Mouse (Mus musculus): ENCODE measurements around the gene Necab2. TPM values are rescaled to one million over a fixed set of nuclear protein-coding genes. Genes with fewer than 3 reads are reported as not detected.

Gene Necab2
- polyA plus RNA-seq, 1 experiment from 2014 or later: 2.3 TPM

DNA sequence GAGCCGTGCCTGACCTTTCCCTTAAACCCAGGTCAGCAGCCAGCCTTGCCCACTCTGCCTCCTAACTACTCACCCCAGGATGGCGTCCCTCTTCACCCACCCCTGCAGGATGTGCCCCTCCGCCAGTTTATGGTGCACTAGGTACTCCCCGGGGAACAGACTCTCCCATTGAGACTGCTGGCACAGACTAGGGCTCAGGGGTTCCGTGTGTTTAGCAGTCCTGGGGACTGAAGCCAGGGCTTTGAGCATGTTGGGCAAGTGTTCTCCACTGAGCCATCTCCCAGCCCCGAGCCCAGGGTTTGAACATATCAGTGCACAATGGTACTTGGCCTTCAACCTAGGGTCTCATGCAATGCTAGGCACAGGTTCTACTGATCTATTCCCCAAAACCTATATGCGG lies 11.0 kb upstream of the Necab2 start:
- no peak overlapping the region for H3K4me3 ChIP-seq (ENCODE audit: low read length)
- no peaks in the 10 kb centered on the region for H3K27me3 ChIP-seq (ENCODE audit: insufficient read depth, low read length)
- H3K27ac ChIP-seq (ENCODE audit: low read length): no peak overlapping the region
- no peak overlapping the region for H3K9ac ChIP-seq (replicated peaks; ENCODE audit: low read length)
- H3K4me1 ChIP-seq (ENCODE audit: insufficient read depth, low read length): peaks cover 24% of the 10 kb centered on the region
- no peak overlapping the region for H3K4me2 ChIP-seq (replicated peaks; ENCODE audit: low read depth, low read length)
- no peaks in the 10 kb centered on the region for H3K36me3 ChIP-seq (ENCODE audit: insufficient read depth, low read length)
- WGBS: 84% methylated on average over 7 of the region's 7 CpGs
- ATAC-seq (ENCODE audit: low FRiP score, low TSS enrichment): no peak
- H3K9me3 ChIP-seq (ENCODE audit: low read length): no peaks in the 10 kb centered on the region

DNA sequence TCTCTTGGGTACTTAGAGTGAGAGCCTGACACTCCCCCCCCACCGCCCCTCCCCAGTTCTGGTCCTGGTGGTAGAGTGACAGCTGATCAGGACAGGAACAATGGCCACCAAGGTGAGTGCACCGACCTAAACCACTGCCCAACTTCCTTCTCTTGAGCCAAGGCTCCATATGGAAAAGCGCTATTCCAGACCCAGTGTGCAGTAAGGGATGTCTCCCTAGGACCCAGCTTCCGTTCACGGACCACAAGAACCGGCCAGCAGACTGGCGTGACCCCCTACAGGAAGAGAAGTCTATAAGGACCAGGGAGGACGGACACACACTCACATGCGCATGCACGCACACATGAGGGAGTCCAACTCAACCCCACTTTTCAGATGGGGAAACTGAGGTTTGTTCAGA lies 10.2 kb upstream of the Necab2 start:
- H3K9ac ChIP-seq (replicated peaks; ENCODE audit: low read length): no peak overlapping the region
- H3K36me3 ChIP-seq (ENCODE audit: insufficient read depth, low read length): no peaks in the 10 kb centered on the region
- H3K4me2 ChIP-seq (replicated peaks; ENCODE audit: low read depth, low read length): peak overlapping the region; percentile 33; the same call in 1 of the 2 replicates
- H3K4me3 ChIP-seq (ENCODE audit: low read length): no peak overlapping the region
- H3K27me3 ChIP-seq (ENCODE audit: insufficient read depth, low read length): no peaks in the 10 kb centered on the region
- ATAC-seq (ENCODE audit: low FRiP score, low TSS enrichment): no peak
- H3K4me1 ChIP-seq (ENCODE audit: insufficient read depth, low read length): peaks cover 32% of the 10 kb centered on the region
- H3K9me3 ChIP-seq (ENCODE audit: low read length): no peaks in the 10 kb centered on the region
- H3K27ac ChIP-seq (ENCODE audit: low read length): no peak overlapping the region
- 88% methylated on average over 10 of the region's 10 CpGs for whole genome bisulfite sequencing

DNA sequence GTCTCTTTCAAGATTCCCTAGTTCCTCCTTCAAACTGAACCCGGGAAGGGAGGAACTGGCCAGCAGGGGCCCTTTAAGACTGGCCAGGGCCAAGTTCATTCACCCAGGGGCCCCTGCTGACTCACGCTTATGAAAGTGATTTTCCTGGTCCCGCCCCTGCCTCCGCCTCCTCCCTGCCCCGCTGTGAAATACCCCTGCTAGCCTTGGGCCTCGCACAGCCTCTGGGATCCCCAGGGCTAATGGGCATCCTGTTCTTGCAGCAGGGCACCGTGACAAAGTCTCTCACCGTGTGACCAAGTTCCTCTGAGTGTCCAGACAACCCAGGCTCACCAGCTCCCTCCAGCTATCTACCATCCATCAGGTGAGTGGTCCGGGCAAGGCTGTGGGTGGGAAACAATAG lies 9.6 kb upstream of the Necab2 start:
- peak overlapping the region; percentile 20; the same call in 1 of the 2 replicates for H3K4me3 ChIP-seq (ENCODE audit: low read length)
- no peaks in the 10 kb centered on the region for H3K9me3 ChIP-seq (ENCODE audit: low read length)
- no peaks in the 10 kb centered on the region for H3K36me3 ChIP-seq (ENCODE audit: insufficient read depth, low read length)
- 23% methylated on average over 9 of the region's 9 CpGs for WGBS
- peak overlapping the region; percentile 33 for H3K4me2 ChIP-seq (replicated peaks; ENCODE audit: low read depth, low read length)
- peaks cover 32% of the 10 kb centered on the region for H3K4me1 ChIP-seq (ENCODE audit: insufficient read depth, low read length)
- peak overlapping the region; percentile 25; the same call in 1 of the 2 replicates for H3K27ac ChIP-seq (ENCODE audit: low read length)
- peak; percentile 28 for ATAC-seq (ENCODE audit: low FRiP score, low TSS enrichment)
- no peaks in the 10 kb centered on the region for H3K27me3 ChIP-seq (ENCODE audit: insufficient read depth, low read length)
- H3K9ac ChIP-seq (replicated peaks; ENCODE audit: low read length): peak overlapping the region; percentile 9; the same call in 1 of the 2 replicates

DNA sequence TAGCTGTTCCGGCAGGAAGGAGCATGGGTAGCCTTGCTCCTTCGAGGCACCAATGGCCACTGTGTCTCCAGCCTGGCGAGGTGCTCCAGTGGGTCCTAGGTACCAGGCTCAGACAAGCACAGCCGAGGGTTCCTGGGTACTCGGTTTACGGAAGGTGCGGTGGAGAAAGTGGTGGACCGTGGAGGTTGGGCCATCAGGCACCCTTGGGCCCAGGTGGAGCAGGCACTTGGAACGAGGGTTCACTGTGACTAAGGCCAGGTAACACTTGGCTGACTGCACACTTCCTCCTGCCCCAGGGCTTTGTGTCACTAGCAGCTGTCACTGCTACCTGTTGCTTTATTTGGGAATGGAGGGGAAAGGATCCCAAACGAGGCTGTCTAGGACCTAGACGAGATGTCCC lies 9.0 kb upstream of the Necab2 start:
- H3K4me3 ChIP-seq (ENCODE audit: low read length): peak overlapping the region; percentile 20; the same call in 1 of the 2 replicates
- H3K4me1 ChIP-seq (ENCODE audit: insufficient read depth, low read length): peaks cover 32% of the 10 kb centered on the region
- H3K27me3 ChIP-seq (ENCODE audit: insufficient read depth, low read length): no peaks in the 10 kb centered on the region
- WGBS: 64% methylated on average over 11 of the region's 11 CpGs
- H3K9ac ChIP-seq (replicated peaks; ENCODE audit: low read length): peak overlapping the region; percentile 9; the same call in 1 of the 2 replicates
- H3K4me2 ChIP-seq (replicated peaks; ENCODE audit: low read depth, low read length): peak overlapping the region; percentile 33
- H3K27ac ChIP-seq (ENCODE audit: low read length): peak overlapping the region; percentile 25; the same call in 1 of the 2 replicates
- no peaks in the 10 kb centered on the region for H3K36me3 ChIP-seq (ENCODE audit: insufficient read depth, low read length)
- ATAC-seq (ENCODE audit: low FRiP score, low TSS enrichment): no peak
- no peaks in the 10 kb centered on the region for H3K9me3 ChIP-seq (ENCODE audit: low read length)

DNA sequence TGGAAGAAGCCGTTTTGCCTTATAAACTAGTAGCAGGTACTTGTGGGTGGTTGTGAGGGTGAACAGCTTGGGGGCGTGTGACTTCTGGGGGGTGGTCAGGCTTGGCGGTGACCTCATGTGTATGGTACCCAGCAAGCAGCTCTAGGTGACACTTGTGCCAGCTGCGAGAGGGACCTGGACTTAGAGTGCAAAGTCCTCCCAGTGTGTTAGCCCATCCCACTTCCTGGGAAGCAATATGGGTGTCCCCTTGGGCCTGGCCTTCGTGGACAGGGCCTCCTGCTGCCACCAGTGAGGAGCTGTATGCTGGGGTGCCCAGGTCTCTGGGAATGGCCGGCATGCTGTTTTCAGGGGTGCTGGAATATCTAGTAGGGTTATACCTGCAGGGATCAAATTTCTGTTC lies 7.6 kb upstream of the Necab2 start:
- H3K4me3 ChIP-seq (ENCODE audit: low read length): no peak overlapping the region
- H3K9ac ChIP-seq (replicated peaks; ENCODE audit: low read length): no peak overlapping the region
- no peaks in the 10 kb centered on the region for H3K36me3 ChIP-seq (ENCODE audit: insufficient read depth, low read length)
- no peak overlapping the region for H3K27ac ChIP-seq (ENCODE audit: low read length)
- ATAC-seq (ENCODE audit: low FRiP score, low TSS enrichment): no peak
- 67% methylated on average over 6 of the region's 6 CpGs for WGBS
- no peaks in the 10 kb centered on the region for H3K27me3 ChIP-seq (ENCODE audit: insufficient read depth, low read length)
- H3K4me1 ChIP-seq (ENCODE audit: insufficient read depth, low read length): peaks cover 32% of the 10 kb centered on the region
- no peak overlapping the region for H3K4me2 ChIP-seq (replicated peaks; ENCODE audit: low read depth, low read length)
- no peaks in the 10 kb centered on the region for H3K9me3 ChIP-seq (ENCODE audit: low read length)

DNA sequence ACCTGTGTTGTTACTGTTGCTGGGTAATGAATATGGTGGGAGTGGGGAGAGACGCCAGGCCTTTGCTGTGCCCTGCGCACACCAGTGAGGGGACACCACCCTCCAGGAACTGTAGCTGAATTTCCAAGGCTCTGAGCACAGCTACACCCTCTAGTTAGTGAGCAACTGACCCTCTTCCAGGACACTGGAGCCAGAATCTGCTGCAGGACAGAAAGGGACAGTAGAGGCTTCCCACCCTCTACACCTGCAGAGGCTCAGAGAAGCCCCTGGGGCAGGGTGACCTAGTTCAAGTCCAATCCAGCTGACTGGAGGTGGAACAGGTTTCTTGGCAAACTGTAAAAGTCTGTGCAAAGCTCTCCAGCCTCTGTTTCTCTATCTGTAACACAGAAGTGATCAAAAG lies 7.1 kb upstream of the Necab2 start:
- no peak overlapping the region for H3K4me3 ChIP-seq (ENCODE audit: low read length)
- no peak overlapping the region for H3K9ac ChIP-seq (replicated peaks; ENCODE audit: low read length)
- H3K4me1 ChIP-seq (ENCODE audit: insufficient read depth, low read length): peaks cover 32% of the 10 kb centered on the region
- no peaks in the 10 kb centered on the region for H3K9me3 ChIP-seq (ENCODE audit: low read length)
- WGBS: 94% methylated on average over 2 of the region's 2 CpGs
- no peaks in the 10 kb centered on the region for H3K36me3 ChIP-seq (ENCODE audit: insufficient read depth, low read length)
- no peak for ATAC-seq (ENCODE audit: low FRiP score, low TSS enrichment)
- H3K4me2 ChIP-seq (replicated peaks; ENCODE audit: low read depth, low read length): no peak overlapping the region
- H3K27ac ChIP-seq (ENCODE audit: low read length): peak overlapping the region; percentile 3; the same call in 1 of the 2 replicates
- H3K27me3 ChIP-seq (ENCODE audit: insufficient read depth, low read length): no peaks in the 10 kb centered on the region

DNA sequence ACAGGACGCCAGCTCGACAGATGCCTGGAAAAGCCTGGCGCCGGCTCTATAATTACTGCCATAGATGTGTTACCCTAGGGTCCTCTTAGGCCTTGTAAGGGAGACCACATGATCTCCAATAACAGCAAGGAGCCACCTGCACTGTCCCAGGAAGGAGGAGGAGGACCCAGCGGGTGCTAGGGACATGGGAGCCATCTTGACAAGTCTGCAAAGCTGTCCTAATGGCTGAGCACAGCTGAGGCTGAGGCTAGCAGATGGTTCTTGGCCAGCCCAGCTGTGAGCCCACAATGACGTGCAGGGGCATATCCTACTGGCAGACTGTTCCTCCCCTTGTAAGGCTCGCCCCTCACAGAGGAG lies 6.6 kb upstream of the Necab2 start:
- Histone ChIP-seq H3K4me2 (replicated peaks; ENCODE audit: low read depth, low read length) (no peak overlapping the region), H3K9me3 (ENCODE audit: low read length) (no peaks in the 10 kb centered on the region), H3K27me3 (ENCODE audit: insufficient read depth, low read length) (no peaks in the 10 kb centered on the region), H3K4me1 (ENCODE audit: insufficient read depth, low read length) (peaks cover 32% of the 10 kb centered on the region), H3K4me3 (ENCODE audit: low read length) (no peak overlapping the region), H3K36me3 (ENCODE audit: insufficient read depth, low read length) (no peaks in the 10 kb centered on the region), H3K9ac (replicated peaks; ENCODE audit: low read length) (0 out of 2 replicates have a peak overlapping the region, but pooled peaks have one; percentile 24), H3K27ac (ENCODE audit: low read length) (peak overlapping the region; percentile 70)
- WGBS: 69% methylated on average over 7 of the region's 7 CpGs
- peak; percentile 13; the same call in 1 of the 2 replicates for ATAC-seq (ENCODE audit: low FRiP score, low TSS enrichment)

DNA sequence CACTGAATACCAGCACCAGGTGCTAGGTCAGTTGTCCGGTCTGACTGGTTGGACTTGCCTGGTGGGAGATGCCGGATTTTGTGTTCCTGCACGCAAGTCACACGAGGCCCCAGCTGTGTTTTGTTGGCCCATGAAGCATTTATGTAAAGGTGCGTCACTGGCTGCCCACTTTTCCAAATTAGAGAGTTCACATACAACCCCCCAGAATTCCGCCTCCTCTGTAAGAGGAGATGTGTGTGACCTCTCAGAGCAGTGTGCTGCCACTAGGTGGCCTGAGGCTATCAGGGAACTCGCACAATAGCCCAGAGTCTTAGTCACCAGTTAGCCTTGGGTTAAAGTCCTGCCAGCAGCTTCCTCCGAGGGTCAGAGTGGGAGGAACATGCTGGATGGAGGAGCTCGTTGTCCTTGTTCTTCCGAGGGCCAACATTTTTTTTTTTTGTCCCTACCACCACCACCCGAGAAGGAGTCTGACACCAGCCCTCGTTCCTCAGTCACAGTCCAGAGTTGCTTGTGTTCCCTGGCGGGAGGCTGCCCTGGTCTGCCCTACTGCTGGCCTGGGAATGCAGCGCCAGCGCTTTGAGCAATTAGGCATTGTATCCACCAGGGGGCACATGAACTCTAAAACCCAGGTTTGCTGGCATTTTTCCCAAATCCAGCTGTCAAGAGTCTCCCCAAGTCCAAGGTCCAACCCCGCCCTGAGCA lies 6.1 kb upstream of the Necab2 start:
- Histone ChIP-seq H3K36me3 (ENCODE audit: insufficient read depth, low read length) (no peaks in the 10 kb centered on the region), H3K4me1 (ENCODE audit: insufficient read depth, low read length) (peaks cover 32% of the 10 kb centered on the region), H3K4me3 (ENCODE audit: low read length) (peak overlapping the region; percentile 4; the same call in 1 of the 2 replicates), H3K4me2 (replicated peaks; ENCODE audit: low read depth, low read length) (peak overlapping the region; percentile 29; the same call in 1 of the 2 replicates), H3K27ac (ENCODE audit: low read length) (peak overlapping the region; percentile 70), H3K9me3 (ENCODE audit: low read length) (no peaks in the 10 kb centered on the region), H3K9ac (replicated peaks; ENCODE audit: low read length) (0 out of 2 replicates have a peak overlapping the region, but pooled peaks have one; percentile 24), H3K27me3 (ENCODE audit: insufficient read depth, low read length) (no peaks in the 10 kb centered on the region)
- 17% methylated on average over 16 of the region's 16 CpGs for WGBS
- ATAC-seq (ENCODE audit: low FRiP score, low TSS enrichment): peak; percentile 70

DNA sequence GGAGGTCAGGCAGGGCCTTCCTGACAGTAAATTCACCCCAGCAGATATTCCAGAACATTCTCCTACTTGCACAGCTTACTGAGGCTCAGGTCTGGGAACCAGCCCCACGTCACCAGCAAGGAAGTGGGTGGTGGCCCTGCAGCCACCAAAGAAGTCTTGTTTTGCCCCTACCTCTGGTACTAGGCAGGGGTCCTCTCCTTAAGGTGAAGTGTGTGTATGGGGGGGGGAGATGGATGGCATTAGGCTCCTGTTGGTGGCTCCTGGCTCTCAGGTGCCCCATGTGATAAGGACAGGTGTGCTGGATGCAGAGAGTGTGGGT lies 5.6 kb upstream of the Necab2 start:
- H3K36me3 ChIP-seq (ENCODE audit: insufficient read depth, low read length): no peaks in the 10 kb centered on the region
- peaks cover 32% of the 10 kb centered on the region for H3K4me1 ChIP-seq (ENCODE audit: insufficient read depth, low read length)
- 32% methylated on average over 1 of the region's 1 CpGs for WGBS
- no peaks in the 10 kb centered on the region for H3K9me3 ChIP-seq (ENCODE audit: low read length)
- no peak overlapping the region; the same call in 1 of the 2 replicates for H3K4me3 ChIP-seq (ENCODE audit: low read length)
- H3K9ac ChIP-seq (replicated peaks; ENCODE audit: low read length): peak overlapping the region; percentile 17; the same call in 1 of the 2 replicates
- peak; percentile 24; the same call in 1 of the 2 replicates for ATAC-seq (ENCODE audit: low FRiP score, low TSS enrichment)
- H3K4me2 ChIP-seq (replicated peaks; ENCODE audit: low read depth, low read length): no peak overlapping the region; the same call in 1 of the 2 replicates
- no peaks in the 10 kb centered on the region for H3K27me3 ChIP-seq (ENCODE audit: insufficient read depth, low read length)
- H3K27ac ChIP-seq (ENCODE audit: low read length): peak overlapping the region; percentile 70

DNA sequence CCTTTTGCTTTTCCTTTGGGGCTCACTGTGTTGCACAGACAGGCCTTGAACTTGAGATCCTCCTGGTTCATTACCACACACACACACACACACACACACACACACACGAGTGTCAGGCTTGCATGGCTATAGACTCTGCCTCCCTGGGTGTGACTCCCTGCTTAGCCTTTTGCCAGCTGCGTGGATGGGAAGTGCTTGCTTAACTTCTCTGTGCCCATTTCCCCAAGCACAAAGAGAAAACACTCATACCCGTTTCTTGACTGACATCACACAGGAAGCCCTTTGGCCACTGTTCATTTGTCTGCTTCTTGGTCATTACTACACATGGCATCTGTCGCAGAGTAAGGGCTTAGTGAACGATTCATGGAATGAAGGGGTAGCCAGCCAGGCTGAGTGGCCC lies 4.5 kb upstream of the Necab2 start:
- peaks cover under 1% of the 10 kb centered on the region; the same call in 1 of the 2 replicates for H3K27me3 ChIP-seq (ENCODE audit: insufficient read depth, low read length)
- no peak overlapping the region for H3K27ac ChIP-seq (ENCODE audit: low read length)
- no peak overlapping the region for H3K4me2 ChIP-seq (replicated peaks; ENCODE audit: low read depth, low read length)
- ATAC-seq (ENCODE audit: low FRiP score, low TSS enrichment): no peak
- H3K4me1 ChIP-seq (ENCODE audit: insufficient read depth, low read length): peaks cover 28% of the 10 kb centered on the region
- 60% methylated on average over 5 of the region's 5 CpGs for WGBS
- H3K4me3 ChIP-seq (ENCODE audit: low read length): no peak overlapping the region
- H3K36me3 ChIP-seq (ENCODE audit: insufficient read depth, low read length): no peaks in the 10 kb centered on the region
- no peaks in the 10 kb centered on the region for H3K9me3 ChIP-seq (ENCODE audit: low read length)
- no peak overlapping the region for H3K9ac ChIP-seq (replicated peaks; ENCODE audit: low read length)
